Mouse (Mus musculus) bone marrow, adult 2 months (tissue): ENCODE results near the gene Scd4.

Source experiments
- CTCF ChIP-seq: fragments of 200-500 bp; IDR thresholded peaks from 2 replicates; pipeline ENCODE4 v1.5.1; 2011; ENCODE audit warnings: low read length, control low read depth; ENCODE audit not compliant: control insufficient read depth, insufficient read depth
- POLR2A ChIP-seq: fragments of 200-500 bp; IDR thresholded peaks from 2 replicates; pipeline ENCODE4 v1.6.1; 2011; ENCODE audit warnings: low read depth, mild to moderate bottlenecking, control low read depth, low read length, borderline replicate concordance; ENCODE audit not compliant: control insufficient read depth

DNA sequence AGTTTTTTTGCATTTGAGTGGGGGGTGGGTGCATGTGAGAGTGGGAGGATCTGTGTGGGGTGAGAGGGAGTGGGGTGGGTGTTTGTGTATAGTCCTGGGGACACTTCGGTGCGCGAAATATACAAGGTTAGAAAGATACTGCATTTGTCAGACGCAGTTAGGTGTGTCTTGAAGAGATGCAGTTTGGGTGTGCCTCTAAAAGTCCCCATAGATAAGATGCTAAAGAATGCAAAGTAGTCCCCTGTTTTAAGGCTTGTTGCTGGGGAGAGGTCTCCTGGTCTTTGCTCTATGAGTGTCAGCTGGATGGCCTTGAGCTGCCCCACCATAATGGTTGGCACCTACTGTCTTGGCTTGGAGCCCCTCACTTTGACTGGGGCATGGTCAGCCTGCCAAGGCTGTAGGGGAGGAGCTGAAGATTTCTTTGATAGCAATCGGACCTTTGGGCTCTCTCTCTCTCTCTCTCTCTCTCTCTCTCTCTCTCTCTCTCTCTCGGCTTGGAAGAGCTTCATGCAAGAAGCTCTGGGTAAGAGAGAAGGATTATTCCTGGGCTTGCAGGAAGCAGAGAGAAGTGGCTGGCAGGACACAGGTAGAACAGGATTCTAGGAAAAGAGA, 53.1 kb downstream of the Scd4 start:
- no peak for TF ChIP-seq CTCF
- TF ChIP-seq POLR2A, result no peak
